Mouse (Mus musculus) bone marrow macrophage, adult 2 months (primary cell): ENCODE measurements around the gene Slc26a8. TPM values are rescaled to one million over a fixed set of nuclear protein-coding genes. Genes with fewer than 3 reads are reported as not detected.

Source experiments
- H3K27ac ChIP-seq: 2 replicates; pipeline ENCODE4 v1.5.1; 2012; ENCODE audit warnings: low read depth, low read length; ENCODE audit not compliant: insufficient read depth
- H3K4me1 ChIP-seq: 2 replicates; pipeline ENCODE4 v1.6.1; 2012; ENCODE audit warnings: low read length; ENCODE audit not compliant: control insufficient read depth, insufficient read depth
- H3K4me3 ChIP-seq: 2 replicates; pipeline ENCODE4 v1.5.1; 2012; ENCODE audit warnings: mild to moderate bottlenecking, low read length, moderate library complexity; ENCODE audit not compliant: insufficient read depth
- CTCF ChIP-seq: IDR thresholded peaks from 2 replicates; pipeline ENCODE4 v1.5.1; 2012; ENCODE audit warnings: low read depth, mild to moderate bottlenecking, low read length, moderate library complexity
- POLR2A ChIP-seq: IDR thresholded peaks from 2 replicates; pipeline ENCODE4 v1.6.1; 2012; ENCODE audit warnings: mild to moderate bottlenecking, low read depth, low read length, borderline replicate concordance
- polyA plus RNA-seq: library from polyadenylated mRNA; stranded (reverse); fragments of >200 nt; gene quantifications from 2 replicates; pipeline ENCODE4 v1.2.4, GENCODE M21; 2012; ENCODE audit not compliant: missing spikeins, insufficient read depth, insufficient read length

Slc26a8 gene
- polyA plus RNA-seq, 1 experiment = not detected

DNA sequence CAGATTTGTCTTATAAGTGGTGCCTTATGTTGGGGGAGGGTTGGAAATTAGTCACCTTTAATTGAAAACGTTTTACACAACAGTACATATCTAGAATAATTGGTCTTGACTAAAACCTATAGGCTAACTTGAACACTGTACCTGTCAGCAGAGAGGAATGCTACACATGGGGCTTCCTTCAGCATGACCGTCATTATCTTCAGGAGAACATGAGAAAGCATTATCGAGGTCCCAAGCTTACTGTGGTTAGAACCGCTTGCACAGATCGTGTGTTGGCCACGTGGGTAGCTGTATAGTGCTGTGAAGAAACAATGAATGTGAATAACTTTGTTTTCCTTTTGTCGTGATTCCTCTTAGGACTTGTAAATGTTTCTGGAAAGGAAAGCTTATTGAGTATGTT, 9.8 kb upstream of the Slc26a8 start:
- TF ChIP-seq CTCF = no peak
- no peak for TF ChIP-seq POLR2A
- Histone ChIP-seq H3K27ac (no peak overlapping the region), H3K4me3 (no peak overlapping the region), H3K4me1 (peaks cover 70% of the 10 kb centered on the region)

DNA sequence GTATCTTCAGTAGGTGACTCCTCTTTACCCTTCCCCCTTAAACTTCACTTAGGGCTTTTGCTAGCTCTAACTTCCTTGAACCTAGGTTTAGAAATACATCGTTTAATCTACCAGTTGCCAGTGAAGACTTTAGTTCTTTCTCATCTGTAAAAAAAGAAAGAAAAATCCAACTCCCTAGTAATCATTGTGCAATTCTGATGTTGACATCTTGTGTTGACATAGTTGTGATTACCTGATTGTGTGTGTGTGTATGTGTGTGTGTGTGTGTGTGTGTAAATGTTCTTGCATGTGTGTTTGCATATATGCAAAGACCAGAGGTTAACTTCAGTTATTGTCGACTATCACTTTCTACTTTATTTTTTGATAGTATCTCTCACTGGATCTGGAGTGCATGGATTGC, 8.6 kb upstream of the Slc26a8 start:
- Histone ChIP-seq H3K27ac (peak overlapping the region; percentile 29; the same call in 1 of the 2 replicates), H3K4me1 (peaks cover 72% of the 10 kb centered on the region), H3K4me3 (no peak overlapping the region)
- TF ChIP-seq CTCF (no peak), POLR2A (no peak)

DNA sequence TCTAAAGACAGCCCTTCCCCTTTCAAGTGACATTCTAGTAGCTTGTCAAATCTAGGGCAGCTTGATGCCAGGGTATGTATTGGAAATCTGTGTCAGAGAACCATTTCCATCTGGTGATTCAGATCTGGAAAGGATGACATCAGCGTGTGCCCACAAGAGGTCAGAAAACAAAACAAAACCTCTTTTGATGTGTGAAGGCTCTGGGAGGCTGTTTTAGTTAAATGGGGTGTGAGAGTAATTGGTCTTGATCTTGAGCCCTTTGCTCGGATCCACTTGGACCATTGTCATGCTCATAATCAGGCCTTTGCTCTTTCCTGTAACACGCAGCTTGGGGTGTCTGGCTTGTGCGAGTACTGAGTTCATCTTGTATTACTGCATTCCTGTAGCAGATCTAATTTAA, 8.2 kb upstream of the Slc26a8 start:
- peaks cover 71% of the 10 kb centered on the region for H3K4me1 ChIP-seq
- TF ChIP-seq CTCF = no peak
- TF ChIP-seq POLR2A = no peak
- no peak overlapping the region for H3K4me3 ChIP-seq
- peak overlapping the region; percentile 51 for H3K27ac ChIP-seq

DNA sequence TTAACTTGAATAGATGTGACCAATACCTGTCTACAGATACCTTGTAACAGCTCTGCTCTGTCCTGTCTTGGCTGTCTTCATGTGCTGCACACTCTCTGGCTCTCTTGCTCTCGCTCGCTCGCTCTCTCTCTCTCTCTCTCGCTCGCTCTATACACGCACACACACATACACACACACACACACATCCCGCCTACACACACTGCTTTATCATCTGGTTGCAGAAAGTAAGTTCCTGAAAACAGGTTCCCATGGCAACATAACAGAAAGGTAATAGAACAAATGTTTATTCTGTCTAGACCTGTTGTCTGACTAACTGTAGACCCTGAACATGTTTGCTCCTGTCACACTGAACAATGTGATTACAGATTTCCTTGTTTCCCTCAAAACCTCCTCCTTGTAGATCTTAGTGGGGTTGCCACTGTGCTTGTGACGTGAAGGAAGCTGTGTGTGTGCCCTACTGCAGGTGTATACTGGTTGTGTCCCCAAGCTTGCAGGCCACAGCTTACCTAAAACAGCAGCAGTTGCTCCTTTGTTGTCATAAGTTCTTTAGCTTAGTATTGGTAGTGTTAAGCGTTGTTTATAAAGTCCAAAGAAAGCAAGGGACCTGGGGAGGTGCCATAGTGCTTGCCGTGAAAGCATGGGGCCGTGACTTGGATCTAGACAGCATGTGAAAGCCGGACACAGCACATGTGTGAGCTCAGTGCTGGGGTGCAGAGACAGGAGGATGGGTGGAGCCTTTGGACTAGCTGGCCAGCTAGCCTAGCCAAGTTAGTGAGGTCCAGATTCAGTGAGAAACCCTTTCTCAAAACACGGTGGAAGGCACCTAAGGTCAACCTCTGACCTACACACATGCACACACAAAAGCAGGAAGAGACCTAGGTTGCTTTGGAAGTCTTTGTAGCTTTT, 7.5 kb upstream of the Slc26a8 start:
- Histone ChIP-seq H3K4me1 (peaks cover 69% of the 10 kb centered on the region), H3K27ac (peak overlapping the region; percentile 51), H3K4me3 (no peak overlapping the region)
- TF ChIP-seq CTCF (no peak), POLR2A (0 out of 2 replicates have a peak, but pooled peaks have one; percentile 7)

- no peak overlapping the region for H3K27ac ChIP-seq
- H3K4me3 ChIP-seq = no peak overlapping the region
- peaks cover 62% of the 10 kb centered on the region for H3K4me1 ChIP-seq
- TF ChIP-seq CTCF = no peak
- no peak for TF ChIP-seq POLR2A
These were observed 6.6 kb upstream of the Slc26a8 start for GRCm38 (mm10) chr17:28696641-28697040.

DNA sequence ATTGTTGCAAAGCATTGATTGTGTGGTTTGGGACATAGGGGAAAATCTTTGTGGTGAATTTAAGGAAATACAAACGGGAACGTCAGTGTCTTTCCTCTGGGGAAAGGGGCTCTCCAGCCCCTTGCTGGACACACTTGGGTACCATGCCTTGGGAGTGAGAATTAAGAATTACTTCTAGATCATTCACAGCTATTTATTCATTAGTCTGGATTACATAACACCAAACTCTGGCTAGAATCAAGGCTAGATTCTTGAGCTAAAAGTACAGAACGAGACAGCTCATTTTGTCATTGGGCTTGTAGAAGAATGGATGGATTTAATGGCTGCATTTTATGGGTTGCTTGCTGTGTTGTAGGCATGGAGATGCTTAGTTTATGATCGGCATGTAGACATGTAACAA, 4.8 kb upstream of the Slc26a8 start:
- Histone ChIP-seq H3K27ac (peak overlapping the region; percentile 87), H3K4me1 (peaks cover 48% of the 10 kb centered on the region), H3K4me3 (peak overlapping the region; percentile 14; the same call in 1 of the 2 replicates)
- no peak for TF ChIP-seq CTCF
- no peak for TF ChIP-seq POLR2A

DNA sequence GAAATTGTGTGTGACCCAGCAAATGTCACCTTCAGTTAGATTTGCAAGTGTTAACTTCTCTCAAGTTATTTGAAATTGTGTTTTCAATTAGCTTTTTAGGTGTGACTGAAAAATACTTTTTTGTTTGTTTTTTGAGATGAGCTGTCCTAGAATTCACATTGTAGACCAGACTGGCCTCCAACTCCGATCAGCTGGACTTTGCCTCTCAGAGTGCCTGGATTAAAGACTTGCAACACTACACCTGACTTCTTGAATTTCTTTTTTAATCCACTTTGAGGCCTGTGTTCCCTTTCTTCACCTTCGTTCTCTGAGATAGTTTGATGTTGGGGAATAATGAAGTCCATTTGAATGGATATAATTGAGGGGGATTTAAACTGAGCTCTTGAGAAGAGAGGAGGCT, 4.0 kb upstream of the Slc26a8 start:
- Histone ChIP-seq H3K4me1 (peaks cover 47% of the 10 kb centered on the region), H3K4me3 (peak overlapping the region; percentile 82), H3K27ac (peak overlapping the region; percentile 83)
- no peak for TF ChIP-seq CTCF
- TF ChIP-seq POLR2A = no peak

DNA sequence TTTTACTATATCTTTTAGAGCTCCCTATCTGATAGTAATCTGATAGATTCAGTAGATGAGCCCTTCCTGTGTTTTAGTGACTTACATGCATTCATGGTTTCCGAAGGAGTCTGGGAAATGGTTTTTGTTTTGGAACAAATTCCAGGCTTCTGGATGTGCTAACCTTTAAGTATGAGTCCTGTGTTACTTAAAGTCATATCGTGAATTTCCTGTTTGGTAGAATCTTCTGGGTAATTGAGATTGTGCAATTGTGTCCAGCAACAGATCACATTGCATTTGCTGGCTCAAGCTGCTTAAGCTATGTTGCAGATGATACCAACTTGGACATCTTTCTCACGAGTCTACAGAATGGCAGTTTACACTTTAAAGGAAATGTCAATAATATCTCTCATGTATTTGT, 3.1 kb upstream of the Slc26a8 start:
- Histone ChIP-seq H3K4me3 (peak overlapping the region; percentile 82), H3K4me1 (peaks cover 40% of the 10 kb centered on the region), H3K27ac (peak overlapping the region; percentile 83)
- TF ChIP-seq POLR2A (no peak), CTCF (no peak)

DNA sequence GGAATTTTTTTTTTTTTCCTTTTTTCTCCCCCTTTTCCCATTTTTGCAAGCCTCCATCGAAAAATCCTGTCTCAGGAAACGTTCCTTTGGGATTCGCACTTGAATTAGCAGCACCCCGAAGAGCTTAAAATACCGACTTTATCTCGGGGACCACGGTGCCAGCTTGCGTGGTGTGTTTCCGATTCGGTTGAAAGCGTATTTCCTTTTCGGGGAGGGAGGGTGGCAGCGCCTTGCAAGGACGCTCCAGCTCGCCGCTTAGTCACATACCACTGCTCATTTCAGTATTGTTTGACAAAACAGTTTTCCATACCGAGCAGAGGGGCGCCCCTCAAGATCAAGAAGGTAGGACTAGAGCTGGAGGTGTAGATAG, 2.3 kb upstream of the Slc26a8 start:
- TF ChIP-seq POLR2A (no peak), CTCF (no peak)
- Histone ChIP-seq H3K4me1 (peaks cover 32% of the 10 kb centered on the region), H3K27ac (peak overlapping the region; percentile 83), H3K4me3 (peak overlapping the region; percentile 82)

DNA sequence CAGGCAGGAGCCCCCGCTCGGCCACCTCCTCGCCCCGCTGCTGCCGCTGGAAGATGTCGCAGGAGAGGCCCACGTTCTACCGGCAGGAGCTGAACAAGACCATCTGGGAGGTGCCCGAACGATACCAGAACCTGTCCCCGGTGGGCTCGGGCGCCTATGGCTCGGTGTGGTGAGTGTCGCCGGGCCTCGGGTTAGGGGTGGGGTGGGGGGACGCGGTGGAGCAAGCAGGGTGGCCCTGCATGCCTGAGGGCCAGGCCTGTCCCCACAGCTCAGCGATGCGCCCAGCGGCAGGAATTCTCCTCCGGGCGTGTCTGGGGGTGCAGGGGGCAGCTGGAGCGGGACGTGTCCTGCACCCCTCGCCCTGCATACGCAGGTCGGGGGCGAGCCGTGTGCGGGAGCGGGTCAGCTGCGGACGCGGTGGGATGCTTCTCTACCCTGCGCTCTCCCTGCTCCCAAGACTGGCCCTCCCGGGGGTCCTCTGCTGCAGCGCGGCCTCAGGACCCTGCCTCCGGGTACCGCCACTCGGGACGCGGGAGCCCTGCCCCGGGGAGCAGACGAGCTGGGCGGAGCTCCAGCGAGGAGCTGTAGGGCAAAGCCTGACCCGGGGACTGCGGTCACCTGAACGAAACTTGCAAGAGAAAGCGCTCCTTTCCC, 1.8 kb upstream of the Slc26a8 start:
- Histone ChIP-seq H3K4me1 (peaks cover 27% of the 10 kb centered on the region), H3K27ac (peak overlapping the region; percentile 83), H3K4me3 (peak overlapping the region; percentile 82)
- TF ChIP-seq CTCF = no peak
- no peak for TF ChIP-seq POLR2A
